8 mouse cellular contexts compared by ENCODE assay signal in genomic region chr10:7473197-7473889, GRCm38 (mm10). TPM values are rescaled to one million over a fixed set of nuclear protein-coding genes. Genes with fewer than 3 reads are reported as not detected.
DNase-seq lines count a peak whose midpoint lies in the region; ATAC-seq lines count a peak whose summit lies in the region.

Gene Ulbp1 (minus strand): TSS chr10:7473638.

- H3K4me2 ChIP-seq in stomach, embryonic 16.5 days (ENCODE audit: low read depth, low read length), result peak within 1 kb of the TSS; percentile 34
- no peak within 1 kb of the TSS for H3K4me2 ChIP-seq in forebrain, embryonic 11.5 days (ENCODE audit: low read depth, low read length, severe bottlenecking)

- peak; percentile 69 for ATAC-seq in stomach, embryonic 16.5 days (ENCODE audit: insufficient read depth, low FRiP score)
- ATAC-seq in forebrain, embryonic 11.5 days (replicated peaks; ENCODE audit: low FRiP score), result no peak

- H3K27me3 ChIP-seq in stomach, embryonic 16.5 days (ENCODE audit: control insufficient read depth, insufficient read depth, low read length), result no peaks in the 10 kb centered on the region
- no peaks in the 10 kb centered on the region for H3K27me3 ChIP-seq in forebrain, embryonic 11.5 days (ENCODE audit: control insufficient read depth, insufficient read depth, low read length)

- DNase-seq in layer of hippocampus, adult 9-11 months, result peak; percentile 9
- no peak for DNase-seq in layer of hippocampus, adult 9-10 months (ENCODE audit: low spot score)
- peak; percentile 88 to 89 for DNase-seq in adrenal gland, postnatal 36 days
- DNase-seq in gastrocnemius, postnatal 36 days, result peak; percentile 58 to 63
- DNase-seq in kidney, adult 8-10 months, result peak; percentile 42 to 51
- DNase-seq in lung, postnatal 36 days, result peak; percentile 89
- DNase-seq in forebrain, embryonic 11.5 days (ENCODE audit: low spot score), result no peak

- H3K36me3 ChIP-seq in stomach, embryonic 16.5 days (ENCODE audit: control insufficient read depth, insufficient read depth, low read length), result no peaks in the 10 kb centered on the region
- no peaks in the 10 kb centered on the region for H3K36me3 ChIP-seq in forebrain, embryonic 11.5 days (ENCODE audit: control insufficient read depth, insufficient read depth, low read length)

- H3K4me1 ChIP-seq in stomach, embryonic 16.5 days (ENCODE audit: control insufficient read depth, insufficient read depth, low read length), result no peaks in the 10 kb centered on the region
- H3K4me1 ChIP-seq in forebrain, embryonic 11.5 days (replicated peaks; ENCODE audit: control insufficient read depth, insufficient read depth, low read length), result no peaks in the 10 kb centered on the region

- H3K9ac ChIP-seq in stomach, embryonic 16.5 days (ENCODE audit: low read length), result no peak within 1 kb of the TSS
- H3K9ac ChIP-seq in forebrain, embryonic 11.5 days (ENCODE audit: low read length), result no peak within 1 kb of the TSS

- H3K4me3 ChIP-seq in stomach, embryonic 16.5 days (replicated peaks; ENCODE audit: low read length), result peak within 1 kb of the TSS; percentile 22
- no peak within 1 kb of the TSS for H3K4me3 ChIP-seq in forebrain, embryonic 11.5 days (ENCODE audit: low read depth, low read length)

- WGBS in stomach, embryonic 16.5 days, result 43% methylated on average over 13 of the region's 13 CpGs
- 78% methylated on average over 13 of the region's 13 CpGs for WGBS in forebrain, embryonic 11.5 days

- H3K9me3 ChIP-seq in stomach, embryonic 16.5 days (replicated peaks; ENCODE audit: control insufficient read depth, low read length), result no peaks in the 10 kb centered on the region
- no peaks in the 10 kb centered on the region for H3K9me3 ChIP-seq in forebrain, embryonic 11.5 days (ENCODE audit: control insufficient read depth, low read length)

- intact Hi-C loops in gastrocnemius, postnatal 36 days (cut with DNase I), result no loop called here

- H3K27ac ChIP-seq in stomach, embryonic 16.5 days (ENCODE audit: low read length), result no peak within 1 kb of the TSS
- no peak within 1 kb of the TSS for H3K27ac ChIP-seq in forebrain, embryonic 11.5 days (ENCODE audit: low read depth, low read length)

RNA-seq across cellular contexts. Expression of gene Ulbp1, which starts in this region (rescaled TPM):
- total RNA-seq in adrenal gland, postnatal 36 days (2021), result 1 to 10 TPM; 3.7 to 8.1 TPM
- 1 to 10 TPM; 1.3 to 1.5 TPM for total RNA-seq in gastrocnemius, postnatal 36 days (2021)
- 4.6 and 4.9 TPM in 2 replicates for polyA plus RNA-seq in stomach, embryonic 16.5 days (2015; fragmentation: Nextera tagmentation; extraction: Ambion mirVana)
- 1.1 and 2.3 TPM in 2 replicates for polyA plus RNA-seq in forebrain, embryonic 11.5 days (2014; fragmentation: Nextera tagmentation; extraction: Ambion mirVana)

Comparison
In these comparisons a context has a peak if more than half of its experiments do, and no peak if none do; other contexts are left out.
1. DNase-seq: peak in layer of hippocampus, adult 9-11 months (single experiment), adrenal gland, postnatal 36 days (2 of 2), gastrocnemius, postnatal 36 days (2 of 2), kidney, adult 8-10 months (2 of 2) and lung, postnatal 36 days (single experiment); none in layer of hippocampus, adult 9-10 months (single experiment) and forebrain, embryonic 11.5 days (single experiment).